Mouse (Mus musculus): ENCODE measurements around the gene Pgap2.

DNA sequence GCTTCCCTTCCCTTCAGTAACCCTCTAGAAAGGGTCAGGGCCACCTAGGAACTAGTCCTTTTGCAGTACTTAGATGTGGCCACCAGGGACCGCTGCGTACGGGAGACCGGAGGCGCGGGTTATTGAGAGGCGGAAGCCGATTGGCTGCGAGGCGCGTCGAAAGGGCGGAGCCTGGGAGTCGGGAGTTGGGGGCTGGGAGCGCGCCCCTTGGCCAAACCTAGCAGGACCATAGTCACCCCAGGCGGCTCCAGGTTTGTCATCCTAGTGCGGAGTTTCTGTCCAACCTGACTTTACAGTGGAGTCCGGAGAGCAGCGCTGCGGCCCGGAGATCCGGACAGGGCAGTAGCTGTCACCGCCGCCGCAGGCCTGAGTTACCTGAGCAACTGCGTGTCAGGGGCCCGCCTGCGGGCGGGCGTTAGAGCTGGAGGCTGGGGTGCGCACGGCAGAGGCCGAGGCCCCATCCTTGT lies 57.1 kb downstream of the Pgap2 start:
- TF ChIP-seq EP300 (IDR thresholded peaks at IDR 0.05; ENCODE audit: insufficient read depth, low read depth, low read length) (no peak), CTCF (IDR thresholded peaks at IDR 0.05; ENCODE audit: low read depth, low read length) (peak; percentile 74), POLR2A (IDR thresholded peaks at IDR 0.05; ENCODE audit: insufficient read depth, low read length) (no peak)
